Mouse (Mus musculus) kidney, postnatal 14 days (tissue): ENCODE results near the gene Gm17124.
"Not testable (repeated sequence)": the region's sequence is repeated elsewhere in the genome, so short reads cannot be mapped to it uniquely, and the experiment has no call there.

Source experiments
- DNase-seq: peaks from one replicate; pipeline ENCODE4 v3.0.0; 2022; ENCODE audit warnings: mixed read lengths

Gene Gm17124

DNA sequence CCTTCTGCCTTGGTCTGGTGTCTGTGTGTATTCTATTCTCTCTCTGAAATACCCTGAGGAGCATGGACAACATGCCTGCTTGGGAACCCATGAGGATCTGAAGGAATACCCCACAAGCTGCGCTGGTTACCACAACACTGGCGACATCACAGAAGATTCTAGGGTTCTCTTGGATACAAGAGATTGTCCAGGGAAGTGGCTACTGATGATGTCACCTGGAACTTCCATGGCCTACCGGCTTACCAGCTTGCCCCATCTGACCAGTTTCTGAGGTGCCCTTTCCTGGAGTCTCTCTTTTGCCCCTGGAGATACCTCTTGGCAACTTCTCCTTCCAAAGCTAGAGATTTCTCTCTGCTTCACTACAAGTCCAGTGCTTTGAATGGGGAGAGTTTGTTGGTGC is at the start of gene Gm17124:
Gm17124 (minus strand) TSS at position 101 of the 400 bp plus-strand sequence.
- DNase-seq: not testable (repeated sequence)

DNA sequence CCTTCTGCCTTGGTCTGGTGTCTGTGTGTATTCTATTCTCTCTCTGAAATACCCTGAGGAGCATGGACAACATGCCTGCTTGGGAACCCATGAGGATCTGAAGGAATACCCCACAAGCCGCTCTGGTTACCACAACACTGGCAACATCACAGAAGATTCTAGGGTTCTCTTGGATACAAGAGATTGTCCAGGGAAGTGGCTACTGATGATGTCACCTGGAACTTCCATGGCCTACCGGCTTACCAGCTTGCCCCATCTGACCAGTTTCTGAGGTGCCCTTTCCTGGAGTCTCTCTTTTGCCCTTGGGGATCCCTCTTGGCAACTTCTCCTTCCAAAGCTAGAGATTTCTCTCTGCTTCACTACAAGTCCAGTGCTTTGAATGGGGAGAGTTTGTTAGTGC is 42.1 kb upstream of the Gm17124 start, which contains the start of gene Gm3633:
Gm3633 (minus strand) TSS at position 101 of the 400 bp plus-strand sequence.
- DNase-seq: not testable (repeated sequence)
